Mouse (Mus musculus): Measurements from ENCODE around the gene Gm12355.

DNA sequence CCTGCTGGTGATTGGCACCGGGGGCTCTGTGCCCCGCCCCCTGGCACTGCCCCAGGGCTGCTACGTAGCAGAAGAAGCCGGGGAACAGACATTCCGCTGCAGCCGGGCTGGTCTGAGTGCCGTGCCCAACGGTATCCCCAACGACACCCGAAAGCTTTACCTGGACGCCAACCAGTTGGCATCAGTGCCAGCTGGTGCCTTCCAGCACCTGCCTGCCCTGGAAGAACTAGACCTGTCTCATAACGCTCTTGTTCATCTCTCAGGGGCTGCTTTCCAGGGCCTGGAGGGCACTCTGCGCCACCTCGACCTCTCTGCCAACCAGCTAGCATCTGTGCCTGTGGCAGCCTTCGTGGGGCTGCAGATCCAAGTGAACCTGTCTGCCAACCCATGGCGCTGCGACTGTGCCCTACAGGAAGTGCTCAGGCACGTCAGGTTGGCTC, 26.6 kb downstream of the Gm12355 start:
- TF ChIP-seq POLR2A (IDR thresholded peaks at IDR 0.05; ENCODE audit: borderline replicate concordance, extremely low read depth, insufficient read depth, insufficient read length, poor library complexity, severe bottlenecking) = no peak
- no peak for TF ChIP-seq CTCF (IDR thresholded peaks at IDR 0.05; ENCODE audit: borderline replicate concordance, extremely low read depth, insufficient read depth, insufficient read length)

Measured in brain, embryonic 14.5 days (tissue).